Mouse (Mus musculus) embryonic fibroblast, embryonic 13.5 days (primary cell): Measurements from ENCODE around the gene Mthfsl. TPM values are rescaled to one million over a fixed set of nuclear protein-coding genes. Genes with fewer than 3 reads are reported as not detected.
"Not testable (repeated sequence)": the region's sequence is repeated elsewhere in the genome, so short reads cannot be mapped to it uniquely, and the experiment has no call there.

ENCODE experiments used
- H3K27ac ChIP-seq: 2 replicates; pipeline ENCODE4 v1.5.1; 2012; ENCODE audit warnings: low read length, control low read depth, inconsistent platforms; ENCODE audit not compliant: insufficient read depth
- H3K4me1 ChIP-seq: 2 replicates; pipeline ENCODE4 v1.6.1; 2011; ENCODE audit warnings: low read length; ENCODE audit not compliant: control insufficient read depth, insufficient read depth
- H3K4me3 ChIP-seq: 2 replicates; pipeline ENCODE4 v1.5.1; 2011; ENCODE audit warnings: mild to moderate bottlenecking, control low read depth, low read length; ENCODE audit not compliant: insufficient read depth
- CTCF ChIP-seq: IDR thresholded peaks from 2 replicates; pipeline ENCODE4 v1.5.1; 2011; ENCODE audit warnings: mild to moderate bottlenecking, control low read depth, low read length, moderate library complexity, borderline replicate concordance; ENCODE audit not compliant: insufficient read depth
- POLR2A ChIP-seq: IDR thresholded peaks from 2 replicates; pipeline ENCODE4 v1.6.1; 2011; ENCODE audit warnings: low read depth, mild to moderate bottlenecking, control low read depth, low read length, moderate library complexity
- polyA plus RNA-seq: library from polyadenylated mRNA; stranded (reverse); fragments of >200 nt; gene quantifications from 2 replicates; pipeline ENCODE4 v1.2.4, GENCODE M21; 2011; ENCODE audit warnings: low read depth; ENCODE audit not compliant: missing spikeins, insufficient read length

The Mthfsl gene
- polyA plus RNA-seq, 1 experiment = 21.1 TPM

DNA sequence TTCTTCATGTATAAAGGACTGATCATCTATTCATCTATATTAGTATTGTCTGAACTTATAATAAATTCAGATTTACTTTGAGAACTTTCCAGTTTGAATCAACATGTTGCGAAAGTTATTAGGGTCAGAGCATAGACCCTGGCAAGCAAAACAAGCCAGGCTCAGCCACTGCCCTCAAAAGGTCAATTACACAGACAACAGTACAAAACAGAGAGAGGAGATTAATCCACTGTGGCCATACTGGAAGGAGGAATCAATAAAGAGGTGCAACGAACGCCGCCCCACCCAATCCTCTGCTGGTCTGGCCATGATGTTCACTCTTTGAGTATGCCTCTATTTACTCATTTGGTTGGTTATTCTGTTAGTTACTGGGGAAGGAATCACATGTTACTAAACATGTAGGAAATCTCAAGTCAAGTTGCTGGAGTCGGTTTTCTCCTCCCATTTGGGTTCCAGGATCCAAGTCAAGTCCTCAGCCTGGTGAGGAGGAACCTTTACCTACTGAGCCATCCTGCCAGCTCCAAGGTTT lies 9.1 kb downstream of the Mthfsl start:
- H3K4me3 ChIP-seq, H3K4me1 ChIP-seq, H3K27ac ChIP-seq: not testable (repeated sequence)

DNA sequence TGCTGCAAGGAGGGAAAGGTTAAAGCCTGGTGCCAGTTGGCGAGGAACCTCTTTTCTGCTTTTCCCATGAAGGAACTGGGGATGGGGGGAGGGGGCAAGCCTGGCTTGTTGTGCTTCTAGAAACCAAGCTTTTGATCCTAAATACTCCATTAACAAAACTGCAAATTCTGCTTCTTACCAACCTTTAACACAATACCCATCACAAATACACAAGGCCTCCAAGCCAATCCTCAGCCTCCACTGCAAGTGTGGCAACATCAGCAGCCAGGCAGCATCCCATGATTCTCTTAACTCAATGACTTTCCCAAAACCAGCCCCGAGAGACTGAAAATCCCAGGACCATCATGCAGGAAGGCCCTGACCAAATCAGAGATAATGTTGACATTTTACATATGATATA lies 9.7 kb downstream of the Mthfsl start:
- not testable (repeated sequence) for H3K4me1 ChIP-seq, H3K27ac ChIP-seq, H3K4me3 ChIP-seq

DNA sequence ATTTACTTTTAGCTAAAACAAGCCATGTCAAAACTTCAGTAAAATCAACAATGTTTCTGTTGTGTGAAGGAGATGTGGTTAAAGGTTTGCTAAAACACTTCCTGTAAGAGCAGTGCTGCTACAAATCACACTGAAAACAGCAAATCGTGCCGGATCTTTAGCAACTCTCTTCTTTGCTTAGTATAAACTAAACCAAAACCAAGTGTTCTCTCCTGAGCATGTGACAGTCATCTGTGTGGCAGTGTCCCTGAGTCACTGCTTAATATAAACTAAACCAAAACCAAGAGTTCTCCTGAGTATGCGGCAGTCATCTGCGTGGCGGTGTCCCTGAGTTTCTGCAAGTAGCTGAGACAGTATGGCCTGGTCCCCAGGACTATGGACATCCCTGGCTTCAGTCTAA lies 10.3 kb downstream of the Mthfsl start:
- not testable (repeated sequence) for H3K4me3 ChIP-seq, H3K4me1 ChIP-seq, H3K27ac ChIP-seq

DNA sequence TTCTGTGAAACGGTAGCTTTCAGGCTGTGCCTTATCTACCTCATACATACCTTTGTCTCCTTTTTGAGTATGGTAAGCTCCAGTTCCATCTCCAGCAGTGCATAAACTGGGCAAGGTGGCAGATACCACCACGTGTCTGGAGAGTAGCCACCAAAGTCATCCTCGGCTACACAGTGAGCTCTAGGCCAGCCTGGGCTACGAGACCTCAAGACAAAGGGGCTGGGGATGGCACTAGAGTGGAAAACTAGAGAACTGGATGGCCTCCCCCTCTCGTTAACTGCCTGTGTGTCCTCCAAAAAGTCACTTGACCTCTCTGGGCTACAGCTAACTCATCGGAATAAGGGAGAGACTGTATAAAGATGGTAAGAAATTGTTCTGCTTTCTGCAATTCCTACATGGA lies 10.8 kb downstream of the Mthfsl start:
- Histone ChIP-seq H3K4me3 (no peak overlapping the region), H3K27ac (no peak overlapping the region), H3K4me1 (no peaks in the 10 kb centered on the region)
- TF ChIP-seq POLR2A (no peak), CTCF (no peak)

DNA sequence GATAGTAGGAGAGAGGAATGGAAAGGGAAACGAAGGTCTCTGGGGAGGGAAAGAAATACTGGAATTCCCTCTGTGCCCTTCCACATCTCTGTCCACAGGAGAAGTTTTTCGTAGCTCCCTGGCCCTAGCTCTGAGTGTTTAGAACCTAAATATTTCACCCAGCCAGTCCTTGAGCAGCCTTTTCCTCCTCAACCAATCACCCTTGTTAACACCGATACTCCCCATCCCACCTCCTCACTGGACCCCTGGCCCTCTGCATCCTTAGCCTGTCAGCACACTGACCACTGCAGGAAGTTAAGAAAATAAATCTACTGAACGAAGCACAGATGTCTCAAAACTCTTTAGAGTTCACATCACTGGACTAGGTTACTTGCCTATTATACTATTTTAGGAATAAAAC lies 13.4 kb downstream of the Mthfsl start:
- TF ChIP-seq POLR2A (no peak), CTCF (no peak)
- no peak overlapping the region for H3K4me3 ChIP-seq
- H3K4me1 ChIP-seq = no peaks in the 10 kb centered on the region
- no peak overlapping the region for H3K27ac ChIP-seq

DNA sequence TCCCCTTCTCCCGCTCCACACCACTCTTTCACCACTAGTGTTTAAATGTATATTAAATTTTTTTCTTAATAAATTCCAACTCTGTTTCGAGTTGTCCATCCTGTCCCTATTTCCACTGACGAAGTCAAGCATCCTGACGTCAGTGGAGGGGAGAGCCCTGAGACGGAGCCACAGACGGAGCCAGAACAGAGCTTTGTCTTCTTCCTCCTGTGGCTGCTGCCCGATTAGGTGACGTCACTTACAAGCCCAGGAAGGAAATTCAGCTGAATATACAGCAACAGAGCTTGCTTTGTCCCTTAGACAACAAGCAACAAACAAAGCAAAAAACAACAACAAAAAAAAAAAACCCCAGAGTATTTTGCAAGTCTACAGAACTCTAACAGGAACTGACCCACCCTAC lies 14.9 kb downstream of the Mthfsl start:
- H3K4me1 ChIP-seq, H3K27ac ChIP-seq, H3K4me3 ChIP-seq: not testable (repeated sequence)

DNA sequence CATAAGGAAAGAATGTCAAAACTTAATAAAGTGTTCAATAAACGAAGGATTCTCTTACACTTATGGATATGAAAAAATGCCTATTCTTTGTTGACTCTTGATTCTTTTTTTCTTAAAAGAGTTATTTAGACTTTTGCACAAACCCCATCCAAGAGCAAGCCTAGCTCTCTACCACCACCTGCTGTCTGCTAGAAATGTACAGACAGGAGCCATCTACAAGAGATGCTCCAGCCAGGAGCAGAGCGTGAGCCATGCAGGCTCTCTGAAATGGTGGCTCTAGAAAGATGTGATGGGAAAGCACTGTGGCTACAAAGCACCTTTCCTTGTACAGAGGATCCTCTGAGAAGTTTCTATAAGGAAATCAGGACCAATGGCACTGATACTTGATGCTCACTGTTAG lies 21.4 kb downstream of the Mthfsl start:
- H3K27ac ChIP-seq, H3K4me1 ChIP-seq, H3K4me3 ChIP-seq: not testable (repeated sequence)

DNA sequence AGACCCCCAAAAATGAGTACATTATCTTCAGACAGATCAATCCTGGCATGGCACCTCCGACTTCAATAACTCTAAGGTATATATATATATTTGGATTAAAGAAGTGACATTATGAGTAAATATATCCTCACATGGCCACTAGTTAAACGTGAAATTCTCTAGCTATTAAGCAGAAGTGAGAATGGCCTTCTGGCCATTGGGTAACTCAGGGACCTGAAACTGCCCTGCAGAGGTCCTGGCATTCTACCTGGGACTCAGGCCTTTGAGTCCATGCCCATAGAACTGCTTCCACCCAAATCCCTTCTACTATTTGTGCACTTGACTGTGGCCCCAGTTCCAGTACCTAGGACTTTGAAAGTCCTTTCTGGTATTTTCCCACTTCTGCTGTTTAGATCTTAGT lies 28.8 kb downstream of the Mthfsl start:
- not testable (repeated sequence) for H3K4me1 ChIP-seq, H3K4me3 ChIP-seq, H3K27ac ChIP-seq

DNA sequence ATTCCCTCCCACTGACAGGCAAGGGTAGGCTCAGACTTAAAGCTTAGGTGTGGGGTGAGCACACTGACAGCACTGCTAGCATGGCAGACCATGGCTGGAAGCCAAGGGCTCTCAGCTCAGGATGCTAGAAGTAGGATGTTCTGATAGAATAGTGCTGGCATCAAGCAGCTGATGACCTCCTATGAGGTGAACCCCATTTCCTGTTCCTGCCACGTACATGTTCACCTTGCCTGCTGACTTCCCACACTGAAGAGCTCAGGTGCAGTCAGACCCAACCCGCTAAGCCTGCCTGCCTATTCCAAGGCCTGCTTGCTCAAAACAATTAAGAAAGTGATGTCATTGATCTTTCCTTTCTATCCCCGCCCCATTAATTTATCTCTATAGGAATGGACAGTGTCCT lies 30.6 kb downstream of the Mthfsl start:
- H3K27ac ChIP-seq, H3K4me3 ChIP-seq, H3K4me1 ChIP-seq: not testable (repeated sequence)

DNA sequence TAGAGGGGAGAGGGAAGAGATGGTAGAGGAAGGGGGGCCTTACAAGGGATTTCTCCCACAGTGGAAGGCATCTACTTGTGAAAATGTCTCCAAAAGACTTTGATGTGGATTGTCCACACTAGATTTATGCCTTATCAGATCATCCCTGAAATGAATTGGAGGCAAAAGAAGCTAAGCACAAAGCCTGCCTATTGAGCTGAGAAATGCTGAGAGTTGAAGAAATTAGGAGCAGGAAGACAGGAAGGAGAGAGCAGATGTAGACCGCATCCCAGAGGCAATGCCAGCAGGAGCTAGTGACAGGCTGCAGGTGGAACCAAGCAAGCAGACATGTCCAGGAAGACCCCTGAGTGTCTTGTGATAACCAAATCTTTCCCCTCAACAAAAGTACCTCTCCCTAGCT lies 33.4 kb downstream of the Mthfsl start:
- H3K27ac ChIP-seq, H3K4me3 ChIP-seq: not testable (repeated sequence)

DNA sequence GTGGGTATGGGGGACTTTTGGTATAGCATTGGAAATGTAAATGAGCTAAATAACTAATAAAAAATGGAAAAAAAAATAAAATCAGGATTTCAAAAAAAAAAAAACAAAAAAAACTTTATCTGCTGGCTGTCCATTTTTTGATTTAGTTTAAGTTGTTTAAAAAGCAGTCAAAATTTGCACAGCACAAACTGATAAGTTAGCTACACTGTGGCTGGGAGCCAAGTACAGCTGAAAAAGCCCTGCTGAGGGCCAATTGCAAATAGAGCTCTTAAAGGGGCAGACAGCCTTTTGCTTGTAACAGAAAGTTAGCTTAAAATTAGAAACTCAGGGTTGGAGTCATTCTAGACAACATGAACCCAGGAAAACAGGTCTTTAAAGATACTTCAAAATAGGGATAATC lies 61.8 kb downstream of the Mthfsl start:
- H3K4me1 ChIP-seq, H3K4me3 ChIP-seq, H3K27ac ChIP-seq: not testable (repeated sequence)

More for the DNA sequence above, 33.4 kb downstream of the Mthfsl start:
- H3K4me1 ChIP-seq = not testable (repeated sequence)

DNA sequence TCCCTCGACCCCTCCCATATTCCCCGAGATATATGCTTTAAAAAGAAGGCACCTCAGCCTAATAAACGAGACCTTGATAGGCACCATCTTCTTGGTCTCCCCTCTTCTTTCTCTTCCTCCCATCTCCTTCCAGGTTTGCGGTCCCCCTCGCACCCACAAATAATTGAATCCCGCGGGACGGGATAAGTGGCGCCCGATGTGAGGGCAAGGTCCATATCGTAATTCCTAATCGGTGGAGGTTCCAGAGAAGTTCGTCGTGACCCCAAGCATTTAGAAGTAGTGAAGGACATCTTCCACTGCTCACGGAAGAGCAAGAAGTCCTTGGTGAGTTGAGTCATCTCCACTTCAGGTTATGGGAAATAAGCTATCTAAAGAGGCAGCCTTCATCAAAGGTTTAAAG lies 69.4 kb downstream of the Mthfsl start:
- not testable (repeated sequence) for H3K4me1 ChIP-seq, H3K4me3 ChIP-seq

More for the DNA sequence above, 69.4 kb downstream of the Mthfsl start:
- H3K27ac ChIP-seq = not testable (repeated sequence)

Other genes with a start within 250 kb of the Mthfsl start
- 240 and 252 TPM in 2 replicates for gene Syncrip, start 237.7 kb downstream of the Mthfsl start, polyA plus RNA-seq
- 5.3 and 8.8 TPM in 2 replicates for gene Zfp949, start 172.3 kb downstream of the Mthfsl start, polyA plus RNA-seq
- not detected in 2 replicates for gene Trim43a, start 139.4 kb downstream of the Mthfsl start, polyA plus RNA-seq
- gene Bcl2a1d, start 11.6 kb upstream of the Mthfsl start, polyA plus RNA-seq = not detected in 2 replicates
- gene Trim43c, start 118.9 kb upstream of the Mthfsl start, polyA plus RNA-seq = not detected in 2 replicates
- gene Bcl2a1a, start 236.6 kb upstream of the Mthfsl start, polyA plus RNA-seq = not detected in 2 replicates